Mouse (Mus musculus): ENCODE measurements around the gene Fbxl19.
A peak's percentile ranks its signal among the peaks of the same experiment; 100 is the strongest.
"Not testable (repeated sequence)": the region's sequence is repeated elsewhere in the genome, so short reads cannot be mapped to it uniquely, and the experiment has no call there.

Fbxl19 gene

GRCm38 (mm10) chr7:127730170-127730569 lies 14.2 kb upstream of the Fbxl19 start:
- no peak for DNase-seq

- DNase-seq: not testable (repeated sequence)
Measured at GRCm38 (mm10) chr7:127732066-127732465, 12.3 kb upstream of the Fbxl19 start, which contains the start of gene Ctf2. Ctf2 (minus strand) TSS chr7:127732166.

- DNase-seq: peak; percentile 84 to 89
Measured at GRCm38 (mm10) chr7:127745251-127745651, 908 bp downstream of the Fbxl19 start.

GRCm38 (mm10) chr7:127745652-127746493 lies 1.5 kb downstream of the Fbxl19 start:
- DNase-seq: peak; percentile 71 to 74

- peak; percentile 36 to 62 for DNase-seq
Measured at GRCm38 (mm10) chr7:127746494-127747491, 2.5 kb downstream of the Fbxl19 start.

- no peak for DNase-seq
Measured at GRCm38 (mm10) chr7:127747559-127748234, 3.4 kb downstream of the Fbxl19 start.

- no peak for DNase-seq
Measured at GRCm38 (mm10) chr7:127748235-127748560, 3.9 kb downstream of the Fbxl19 start.

GRCm38 (mm10) chr7:127750131-127751127 lies 6.1 kb downstream of the Fbxl19 start:
- no peak for DNase-seq

GRCm38 (mm10) chr7:127751619-127752018 lies 7.3 kb downstream of the Fbxl19 start:
- DNase-seq: no peak

GRCm38 (mm10) chr7:127752069-127752468 lies 7.7 kb downstream of the Fbxl19 start:
- DNase-seq: no peak

- no peak for DNase-seq
Measured at GRCm38 (mm10) chr7:127753158-127753557, 8.8 kb downstream of the Fbxl19 start.

GRCm38 (mm10) chr7:127753741-127754140 lies 9.4 kb downstream of the Fbxl19 start:
- no peak for DNase-seq

GRCm38 (mm10) chr7:127759716-127760115 lies 15.4 kb downstream of the Fbxl19 start:
- no peak for DNase-seq

- no peak for DNase-seq
Measured at GRCm38 (mm10) chr7:127760478-127760877, 16.1 kb downstream of the Fbxl19 start.

GRCm38 (mm10) chr7:127761026-127761425 lies 16.7 kb downstream of the Fbxl19 start:
- DNase-seq: peak; percentile 51 to 53

GRCm38 (mm10) chr7:127763642-127764041 lies 19.3 kb downstream of the Fbxl19 start:
- DNase-seq: no peak

GRCm38 (mm10) chr7:127765756-127766155 lies 21.4 kb downstream of the Fbxl19 start:
- DNase-seq: no peak

GRCm38 (mm10) chr7:127766851-127767609 lies 22.7 kb downstream of the Fbxl19 start:
- no peak for DNase-seq

- DNase-seq: no peak
Measured at GRCm38 (mm10) chr7:127767671-127768345, 23.5 kb downstream of the Fbxl19 start.

GRCm38 (mm10) chr7:127768346-127768996 lies 24.1 kb downstream of the Fbxl19 start:
- DNase-seq: peak; percentile 39 to 47
